Mouse (Mus musculus) heart, adult 11 months (tissue): ENCODE measurements around the gene Whrn.
A peak's percentile ranks its signal among the peaks of the same experiment; 100 is the strongest.

Source experiments
- DNase-seq: peaks from one replicate; pipeline ENCODE4 v3.0.0; 2022

Gene Whrn

GRCm38 (mm10) chr4:63443101-63443500 is 52.7 kb downstream of the Whrn start:
- DNase-seq: no peak

- DNase-seq: peak; percentile 93
These were observed 54.2 kb downstream of the Whrn start for GRCm38 (mm10) chr4:63441616-63442015.

GRCm38 (mm10) chr4:63440262-63440661 is 55.5 kb downstream of the Whrn start:
- DNase-seq: no peak

GRCm38 (mm10) chr4:63437968-63438367 is 57.8 kb downstream of the Whrn start:
- peak; percentile 86 for DNase-seq

- peak; percentile 84 for DNase-seq
These were observed 58.5 kb downstream of the Whrn start for GRCm38 (mm10) chr4:63437119-63437815.

- no peak for DNase-seq
These were observed 60.4 kb downstream of the Whrn start for GRCm38 (mm10) chr4:63435402-63435801.

GRCm38 (mm10) chr4:63431098-63431497 is 64.7 kb downstream of the Whrn start:
- no peak for DNase-seq

GRCm38 (mm10) chr4:63430357-63430756 is 65.4 kb downstream of the Whrn start:
- DNase-seq: no peak

GRCm38 (mm10) chr4:63426308-63426707 is 69.5 kb downstream of the Whrn start:
- DNase-seq: no peak

GRCm38 (mm10) chr4:63423811-63424210 is 72.0 kb downstream of the Whrn start:
- DNase-seq: peak; percentile 93

GRCm38 (mm10) chr4:63423231-63423630 is 72.6 kb downstream of the Whrn start:
- no peak for DNase-seq

- peak; percentile 95 for DNase-seq
These were observed 75.5 kb downstream of the Whrn start for GRCm38 (mm10) chr4:63420143-63420920.

- peak; percentile 93 for DNase-seq
These were observed 77.5 kb downstream of the Whrn start for GRCm38 (mm10) chr4:63418270-63418669.

- peak; percentile 95 for DNase-seq
These were observed 78.4 kb downstream of the Whrn start for GRCm38 (mm10) chr4:63417318-63417957.

GRCm38 (mm10) chr4:63414951-63415350 is 80.8 kb downstream of the Whrn start:
- no peak for DNase-seq

- DNase-seq: peak; percentile 95
These were observed 84.6 kb downstream of the Whrn start for GRCm38 (mm10) chr4:63411222-63411621.

GRCm38 (mm10) chr4:63410583-63410934 is 85.2 kb downstream of the Whrn start:
- DNase-seq: peak; percentile 100

GRCm38 (mm10) chr4:63409908-63410582 is 85.7 kb downstream of the Whrn start:
- peak; percentile 99 for DNase-seq

GRCm38 (mm10) chr4:63409317-63409907 is 86.4 kb downstream of the Whrn start:
- DNase-seq: peak; percentile 97

- DNase-seq: peak; percentile 96
These were observed 87.1 kb downstream of the Whrn start for GRCm38 (mm10) chr4:63408649-63409048.

GRCm38 (mm10) chr4:63408247-63408646 is 87.5 kb downstream of the Whrn start:
- DNase-seq: peak; percentile 95

- DNase-seq: peak; percentile 92
These were observed 90.1 kb downstream of the Whrn start for GRCm38 (mm10) chr4:63405683-63406082.

GRCm38 (mm10) chr4:63405051-63405450 is 90.7 kb downstream of the Whrn start:
- peak; percentile 94 for DNase-seq
